ENCODE assay signal across 1 mouse cellular context in genomic region chr16:4912074-4912648, GRCm38 (mm10).
TF ChIP-seq lines count a peak whose summit lies in the region.

No protein-coding gene starts in this region.

TF ChIP-seq in CH12.LX, 34 proteins besides CTCF, POLR2A, EP300 and RAD21 (continued from another document):
- TF ChIP-seq POLR2AphosphoS2 (IDR thresholded peaks at IDR 0.05; ENCODE audit: low read depth, low read length) (no peak), USF2 (conservative IDR thresholded peaks at IDR 0.05; ENCODE audit: low read depth, low read length) (no peak), JUND (conservative IDR thresholded peaks at IDR 0.05; ENCODE audit: low read depth, low read length) (no peak), HCFC1 (IDR thresholded peaks at IDR 0.05; ENCODE audit: low read depth, low read length) (no peak), MAFK (IDR thresholded peaks at IDR 0.05; ENCODE audit: insufficient replicate concordance, low read length) (no peak), SMC3 (IDR thresholded peaks at IDR 0.05; ENCODE audit: low read depth, low read length) (no peak), RCOR1 (conservative IDR thresholded peaks at IDR 0.05; ENCODE audit: low read depth, low read length) (no peak), MXI1 (IDR thresholded peaks at IDR 0.05; ENCODE audit: low read depth, low read length) (no peak), MAZ (IDR thresholded peaks at IDR 0.05; ENCODE audit: low read depth, low read length) (no peak), JUN (IDR thresholded peaks at IDR 0.05; ENCODE audit: insufficient read depth, low read depth, low read length) (no peak), ZMIZ1 (IDR thresholded peaks at IDR 0.05; ENCODE audit: low read depth, low read length) (no peak), E2F4 (IDR thresholded peaks at IDR 0.05; ENCODE audit: insufficient replicate concordance, low read depth, low read length) (no peak), ELF1 (IDR thresholded peaks at IDR 0.05; ENCODE audit: low read depth, low read length) (no peak), UBTF (IDR thresholded peaks at IDR 0.05; ENCODE audit: low read depth, low read length) (no peak), MAX (IDR thresholded peaks at IDR 0.05; ENCODE audit: low read length) (no peak), ZC3H11A (IDR thresholded peaks at IDR 0.05; ENCODE audit: low read depth, low read length) (no peak), MEF2A (IDR thresholded peaks at IDR 0.05; ENCODE audit: borderline replicate concordance, low read depth, low read length) (no peak), CHD1 (IDR thresholded peaks at IDR 0.05; ENCODE audit: low read depth, low read length) (no peak), GABPA (IDR thresholded peaks at IDR 0.05; ENCODE audit: insufficient replicate concordance, low read depth, low read length) (no peak)
TF ChIP-seq in CH12.LX: peak in this region for 0.
